Mouse (Mus musculus): Measurements from ENCODE around the gene Spred2. TPM values are rescaled to one million over a fixed set of nuclear protein-coding genes. Genes with fewer than 3 reads are reported as not detected.

Gene Spred2
- polyA plus RNA-seq, 1 experiment from 2014 or later: 4.3 TPM

GRCm38 (mm10) chr11:19959006-19959405 is 34.8 kb downstream of the Spred2 start:
- Histone ChIP-seq H3K9me3 (no peaks in the 10 kb centered on the region), H3K36me3 (no peaks in the 10 kb centered on the region; the same call in 1 of the 2 replicates), H3K4me3 (no peak overlapping the region), H3K27ac (replicated peaks) (no peak overlapping the region), H3K9ac (no peak overlapping the region), H3K4me1 (peaks cover 59% of the 10 kb centered on the region), H3K27me3 (replicated peaks) (no peaks in the 10 kb centered on the region), H3K4me2 (no peak overlapping the region)
- ATAC-seq (ENCODE audit: extremely low read depth, insufficient number of reproducible peaks, low FRiP score, low TSS enrichment): no peak
- WGBS: 77% methylated on average over 3 of the region's 3 CpGs

- H3K9me3 ChIP-seq: no peaks in the 10 kb centered on the region
- H3K27ac ChIP-seq (replicated peaks): no peak overlapping the region
- no peaks in the 10 kb centered on the region for H3K27me3 ChIP-seq (replicated peaks)
- ATAC-seq (ENCODE audit: extremely low read depth, insufficient number of reproducible peaks, low FRiP score, low TSS enrichment): no peak
- H3K9ac ChIP-seq: no peak overlapping the region
- no peaks in the 10 kb centered on the region; the same call in 1 of the 2 replicates for H3K36me3 ChIP-seq
- peaks cover 65% of the 10 kb centered on the region for H3K4me1 ChIP-seq
- H3K4me2 ChIP-seq: no peak overlapping the region
- 73% methylated on average over 5 of the region's 5 CpGs for WGBS
- no peak overlapping the region for H3K4me3 ChIP-seq
Observed at GRCm38 (mm10) chr11:19959897-19960296, 35.7 kb downstream of the Spred2 start.

- Histone ChIP-seq H3K9me3 (no peaks in the 10 kb centered on the region), H3K36me3 (no peaks in the 10 kb centered on the region; the same call in 1 of the 2 replicates), H3K4me1 (peaks cover 70% of the 10 kb centered on the region), H3K27me3 (replicated peaks) (no peaks in the 10 kb centered on the region), H3K9ac (no peak overlapping the region), H3K4me3 (no peak overlapping the region), H3K27ac (replicated peaks) (no peak overlapping the region), H3K4me2 (no peak overlapping the region)
- ATAC-seq (ENCODE audit: extremely low read depth, insufficient number of reproducible peaks, low FRiP score, low TSS enrichment): no peak
- 70% methylated on average over 3 of the region's 3 CpGs for WGBS
Observed at GRCm38 (mm10) chr11:19960541-19960940, 36.4 kb downstream of the Spred2 start.

- no peak for ATAC-seq (ENCODE audit: extremely low read depth, insufficient number of reproducible peaks, low FRiP score, low TSS enrichment)
- WGBS: 77% methylated on average over 6 of the region's 6 CpGs
- Histone ChIP-seq H3K9me3 (no peaks in the 10 kb centered on the region), H3K4me1 (peaks cover 70% of the 10 kb centered on the region), H3K36me3 (no peaks in the 10 kb centered on the region; the same call in 1 of the 2 replicates), H3K27ac (replicated peaks) (no peak overlapping the region), H3K4me3 (no peak overlapping the region), H3K27me3 (replicated peaks) (no peaks in the 10 kb centered on the region), H3K4me2 (no peak overlapping the region), H3K9ac (no peak overlapping the region)
Observed at GRCm38 (mm10) chr11:19961088-19961487, 36.9 kb downstream of the Spred2 start.

- ATAC-seq (ENCODE audit: extremely low read depth, insufficient number of reproducible peaks, low FRiP score, low TSS enrichment): no peak
- WGBS: 64% methylated on average over 12 of the region's 12 CpGs
- no peak overlapping the region for H3K4me2 ChIP-seq
- no peak overlapping the region for H3K4me3 ChIP-seq
- H3K9me3 ChIP-seq: no peaks in the 10 kb centered on the region
- H3K9ac ChIP-seq: no peak overlapping the region
- H3K4me1 ChIP-seq: peaks cover 73% of the 10 kb centered on the region
- H3K27me3 ChIP-seq (replicated peaks): no peaks in the 10 kb centered on the region
- 0 out of 2 replicates have a peak overlapping the region, but pooled peaks have one; percentile 8 for H3K27ac ChIP-seq (replicated peaks)
- H3K36me3 ChIP-seq: no peaks in the 10 kb centered on the region; the same call in 1 of the 2 replicates
Observed at GRCm38 (mm10) chr11:19961766-19962365, 37.7 kb downstream of the Spred2 start.

- ATAC-seq (ENCODE audit: extremely low read depth, insufficient number of reproducible peaks, low FRiP score, low TSS enrichment): no peak
- Histone ChIP-seq H3K27ac (replicated peaks) (0 out of 2 replicates have a peak overlapping the region, but pooled peaks have one; percentile 83), H3K4me1 (peaks cover 70% of the 10 kb centered on the region), H3K36me3 (no peaks in the 10 kb centered on the region; the same call in 1 of the 2 replicates), H3K9me3 (no peaks in the 10 kb centered on the region), H3K4me2 (0 out of 2 replicates have a peak overlapping the region, but pooled peaks have one; percentile 12), H3K9ac (no peak overlapping the region), H3K4me3 (no peak overlapping the region), H3K27me3 (replicated peaks) (no peaks in the 10 kb centered on the region)
- 11% methylated on average over 5 of the region's 5 CpGs for WGBS
Observed at GRCm38 (mm10) chr11:19962796-19963195, 38.6 kb downstream of the Spred2 start.

GRCm38 (mm10) chr11:19963717-19964141 is 39.6 kb downstream of the Spred2 start:
- Histone ChIP-seq H3K27ac (replicated peaks) (peak overlapping the region; percentile 83), H3K4me3 (no peak overlapping the region), H3K4me2 (peak overlapping the region; percentile 32; the same call in 1 of the 2 replicates), H3K27me3 (replicated peaks) (no peaks in the 10 kb centered on the region), H3K9me3 (no peaks in the 10 kb centered on the region), H3K4me1 (peaks cover 68% of the 10 kb centered on the region), H3K9ac (0 out of 2 replicates have a peak overlapping the region, but pooled peaks have one; percentile 24), H3K36me3 (no peaks in the 10 kb centered on the region; the same call in 1 of the 2 replicates)
- WGBS: 38% methylated on average over 12 of the region's 12 CpGs
- no peak for ATAC-seq (ENCODE audit: extremely low read depth, insufficient number of reproducible peaks, low FRiP score, low TSS enrichment)

- Histone ChIP-seq H3K27ac (replicated peaks) (peak overlapping the region; percentile 83), H3K4me1 (peaks cover 72% of the 10 kb centered on the region), H3K36me3 (no peaks in the 10 kb centered on the region; the same call in 1 of the 2 replicates), H3K9me3 (no peaks in the 10 kb centered on the region), H3K4me2 (no peak overlapping the region), H3K27me3 (replicated peaks) (no peaks in the 10 kb centered on the region), H3K9ac (peak overlapping the region; percentile 24; the same call in 1 of the 2 replicates), H3K4me3 (no peak overlapping the region)
- WGBS: 67% methylated on average over 5 of the region's 5 CpGs
- ATAC-seq (ENCODE audit: extremely low read depth, insufficient number of reproducible peaks, low FRiP score, low TSS enrichment): no peak
Observed at GRCm38 (mm10) chr11:19964333-19964732, 40.2 kb downstream of the Spred2 start.

- Histone ChIP-seq H3K9ac (peak overlapping the region; percentile 47), H3K27me3 (replicated peaks) (no peaks in the 10 kb centered on the region), H3K4me3 (no peak overlapping the region), H3K27ac (replicated peaks) (peak overlapping the region; percentile 83), H3K4me1 (peaks cover 75% of the 10 kb centered on the region), H3K4me2 (no peak overlapping the region), H3K9me3 (no peaks in the 10 kb centered on the region), H3K36me3 (no peaks in the 10 kb centered on the region; the same call in 1 of the 2 replicates)
- 55% methylated on average over 16 of the region's 16 CpGs for WGBS
- no peak for ATAC-seq (ENCODE audit: extremely low read depth, insufficient number of reproducible peaks, low FRiP score, low TSS enrichment)
Observed at GRCm38 (mm10) chr11:19965037-19965611, 40.9 kb downstream of the Spred2 start.

- H3K27ac ChIP-seq (replicated peaks): peak overlapping the region; percentile 83
- no peak for ATAC-seq (ENCODE audit: extremely low read depth, insufficient number of reproducible peaks, low FRiP score, low TSS enrichment)
- H3K4me2 ChIP-seq: no peak overlapping the region
- no peak overlapping the region for H3K4me3 ChIP-seq
- no peaks in the 10 kb centered on the region for H3K9me3 ChIP-seq
- H3K9ac ChIP-seq: no peak overlapping the region; the same call in 1 of the 2 replicates
- no peaks in the 10 kb centered on the region; the same call in 1 of the 2 replicates for H3K36me3 ChIP-seq
- H3K27me3 ChIP-seq (replicated peaks): no peaks in the 10 kb centered on the region
- 77% methylated on average over 4 of the region's 4 CpGs for WGBS
- peaks cover 80% of the 10 kb centered on the region for H3K4me1 ChIP-seq
Observed at GRCm38 (mm10) chr11:19965664-19966063, 41.5 kb downstream of the Spred2 start.

- WGBS: 10% methylated on average over 2 of the region's 2 CpGs
Observed at GRCm38 (mm10) chr11:19966294-19966693, 42.1 kb downstream of the Spred2 start.

More at GRCm38 (mm10) chr11:19966294-19966693, 42.1 kb downstream of the Spred2 start:
- Histone ChIP-seq H3K27me3 (replicated peaks) (no peaks in the 10 kb centered on the region), H3K9ac (no peak overlapping the region), H3K36me3 (no peaks in the 10 kb centered on the region; the same call in 1 of the 2 replicates), H3K9me3 (no peaks in the 10 kb centered on the region), H3K4me2 (peak overlapping the region; percentile 21; the same call in 1 of the 2 replicates), H3K4me3 (no peak overlapping the region), H3K4me1 (peaks cover 77% of the 10 kb centered on the region), H3K27ac (replicated peaks) (peak overlapping the region; percentile 83)
- ATAC-seq (ENCODE audit: extremely low read depth, insufficient number of reproducible peaks, low FRiP score, low TSS enrichment): no peak
